ENCODE assay signal across 10 mouse cellular contexts in the genomic region with DNA sequence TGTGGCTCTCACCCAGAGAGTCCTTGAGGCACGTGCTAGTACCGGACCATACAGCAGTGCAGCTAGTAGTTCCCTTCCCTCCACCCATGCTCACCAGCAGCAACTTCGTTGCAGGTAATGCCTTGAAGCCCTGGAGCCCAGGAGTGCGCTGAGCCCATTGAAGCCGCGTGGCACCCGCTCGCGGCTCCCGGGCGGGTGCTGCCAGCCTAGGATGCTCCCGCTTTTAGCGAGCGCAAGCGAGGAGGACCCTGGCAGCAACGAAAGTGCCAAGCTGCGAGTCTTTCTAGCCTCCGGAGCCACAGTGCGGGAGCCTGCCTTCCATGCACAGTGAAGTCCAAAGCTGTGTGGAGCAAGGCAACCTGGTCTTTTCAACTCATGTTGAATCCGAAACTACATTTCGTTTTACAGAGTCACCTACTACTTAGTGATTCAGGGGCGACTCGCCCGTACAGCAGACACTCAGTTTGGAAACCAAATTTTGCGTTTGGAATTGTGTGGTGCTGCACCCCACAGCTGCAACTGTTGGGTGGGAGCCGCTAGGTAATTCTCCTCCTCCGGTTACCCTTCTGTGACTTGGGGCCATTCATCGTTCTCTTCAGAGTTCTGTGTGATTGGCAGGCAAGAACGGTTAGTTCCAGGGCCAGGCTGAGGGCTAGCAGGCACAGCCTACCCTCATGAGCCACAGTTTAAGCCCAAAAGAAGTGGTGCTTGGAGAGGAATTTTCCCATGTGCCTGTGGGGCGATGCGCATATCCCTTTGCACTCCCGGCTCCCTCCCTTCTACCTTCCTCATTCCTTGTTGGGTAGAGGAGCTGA. TPM values are rescaled to one million over a fixed set of nuclear protein-coding genes. Genes with fewer than 3 reads are reported as not detected.
DNase-seq lines count a peak whose midpoint lies in the region; ATAC-seq lines count a peak whose summit lies in the region.
"Had no signal": no experiment of that assay in that cellular context is flagged by ENCODE, and none has a peak within 500 bp of the region (broad histone marks: within the 10 kb centered on the region; RNA-seq: fewer than 3 reads in every experiment).

No protein-coding gene starts in this region.

- peak overlapping the region; percentile 57 for H3K4me2 ChIP-seq in heart, embryonic 14.5 days (ENCODE audit: low read length)
- H3K4me2 ChIP-seq in midbrain, embryonic 12.5 days (replicated peaks): no peak overlapping the region; the same call in 1 of the 2 replicates
- H3K4me2 ChIP-seq in midbrain, embryonic 16.5 days (ENCODE audit: low read length): no peak overlapping the region
- peak overlapping the region; percentile 93 for H3K4me2 ChIP-seq in kidney, embryonic 15.5 days
- H3K4me2 ChIP-seq: hindbrain, embryonic 15.5 days had no signal

- DNase-seq in heart, postnatal 4 days: no peak
- DNase-seq in testis, postnatal 10 days (ENCODE audit: low spot score): no peak
- DNase-seq in natural killer cell, adult 2 months (ENCODE audit: low spot score in 2 of 2): no peak
- DNase-seq in spleen, postnatal 14 days (ENCODE audit: low spot score in 2 of 2): no peak

- 17% methylated on average over 32 of the region's 32 CpGs for WGBS in heart, embryonic 14.5 days
- WGBS in midbrain, embryonic 12.5 days: 1% methylated on average over 32 of the region's 32 CpGs
- 2% methylated on average over 32 of the region's 32 CpGs for WGBS in midbrain, embryonic 16.5 days
- WGBS in kidney, embryonic 15.5 days: 3% methylated on average over 32 of the region's 32 CpGs

- H3K27me3 ChIP-seq in heart, embryonic 14.5 days (ENCODE audit: control insufficient read depth, insufficient read depth, low read length): peaks cover 51% of the 10 kb centered on the region
- peaks cover 98% of the 10 kb centered on the region for H3K27me3 ChIP-seq in midbrain, embryonic 12.5 days
- H3K27me3 ChIP-seq in midbrain, embryonic 16.5 days (ENCODE audit: control insufficient read depth, insufficient read depth, low read depth, low read length): peaks cover 60% of the 10 kb centered on the region
- H3K27me3 ChIP-seq in kidney, embryonic 15.5 days: peaks cover 96% of the 10 kb centered on the region

- H3K9ac ChIP-seq in heart, embryonic 14.5 days (ENCODE audit: low read length): peak overlapping the region; percentile 53; the same call in 1 of the 2 replicates
- no peak overlapping the region for H3K9ac ChIP-seq in midbrain, embryonic 12.5 days (replicated peaks)
- no peak overlapping the region for H3K9ac ChIP-seq in midbrain, embryonic 16.5 days (ENCODE audit: low read depth, low read length)
- no peak overlapping the region for H3K9ac ChIP-seq in kidney, embryonic 15.5 days
- H3K9ac ChIP-seq: hindbrain, embryonic 15.5 days had no signal

- H3K27ac ChIP-seq in heart, embryonic 14.5 days (replicated peaks in 1 of 2; ENCODE audit: control insufficient read depth in 1 of 2, insufficient read depth in 1 of 2, low read depth in 2 of 2, low read length in 2 of 2): no peak overlapping the region
- H3K27ac ChIP-seq in midbrain, embryonic 12.5 days (replicated peaks): no peak overlapping the region
- no peak overlapping the region for H3K27ac ChIP-seq in midbrain, embryonic 16.5 days (ENCODE audit: low read length)
- H3K27ac ChIP-seq in kidney, embryonic 15.5 days: peak overlapping the region; percentile 20; the same call in 1 of the 2 replicates
- H3K27ac ChIP-seq: hindbrain, embryonic 15.5 days had no signal

- peak overlapping the region; percentile 1 to 23; a peak in 2 of 4 replicates for H3K4me3 ChIP-seq in heart, embryonic 14.5 days (ENCODE audit: control insufficient read depth in 1 of 2, insufficient read depth in 1 of 2, low read depth in 1 of 2, low read length in 2 of 2)
- H3K4me3 ChIP-seq in midbrain, embryonic 12.5 days: 0 out of 2 replicates have a peak overlapping the region, but pooled peaks have one; percentile 8
- H3K4me3 ChIP-seq in midbrain, embryonic 16.5 days (ENCODE audit: low read depth, low read length): no peak overlapping the region
- 0 out of 2 replicates have a peak overlapping the region, but pooled peaks have one; percentile 11 for H3K4me3 ChIP-seq in kidney, embryonic 15.5 days (replicated peaks)
- H3K4me3 ChIP-seq: hindbrain, embryonic 15.5 days had no signal

- ATAC-seq in heart, embryonic 14.5 days (ENCODE audit: insufficient number of reproducible peaks, insufficient read depth, low FRiP score, low read depth): no peak
- ATAC-seq in midbrain, embryonic 12.5 days (ENCODE audit: low FRiP score, low read depth): no peak
- no peak for ATAC-seq in midbrain, embryonic 16.5 days
- ATAC-seq in kidney, embryonic 15.5 days (replicated peaks; ENCODE audit: low FRiP score): no peak

- H3K36me3 ChIP-seq in heart, embryonic 14.5 days (ENCODE audit: control insufficient read depth, insufficient read depth, low read length): no peaks in the 10 kb centered on the region
- H3K36me3 ChIP-seq in midbrain, embryonic 12.5 days: no peaks in the 10 kb centered on the region
- H3K36me3 ChIP-seq in midbrain, embryonic 16.5 days (ENCODE audit: control insufficient read depth, insufficient read depth, low read length): no peaks in the 10 kb centered on the region
- no peaks in the 10 kb centered on the region for H3K36me3 ChIP-seq in kidney, embryonic 15.5 days
- H3K36me3 ChIP-seq: hindbrain, embryonic 15.5 days had no signal

- peaks cover 19 to 26% of the 10 kb centered on the region in 2 experiments for H3K4me1 ChIP-seq in heart, embryonic 14.5 days (ENCODE audit: control insufficient read depth in 2 of 2, insufficient read depth in 2 of 2, low read length in 2 of 2)
- H3K4me1 ChIP-seq in midbrain, embryonic 12.5 days: peaks cover 48% of the 10 kb centered on the region
- H3K4me1 ChIP-seq in midbrain, embryonic 16.5 days (ENCODE audit: control insufficient read depth, insufficient read depth, low read length): peaks cover 9% of the 10 kb centered on the region
- peaks cover 29% of the 10 kb centered on the region for H3K4me1 ChIP-seq in kidney, embryonic 15.5 days

- H3K9me3 ChIP-seq in heart, embryonic 14.5 days (ENCODE audit: control insufficient read depth, low read length): peaks cover 4% of the 10 kb centered on the region; the same call in 1 of the 2 replicates
- H3K9me3 ChIP-seq in midbrain, embryonic 12.5 days: no peaks in the 10 kb centered on the region
- H3K9me3 ChIP-seq in midbrain, embryonic 16.5 days (replicated peaks; ENCODE audit: control insufficient read depth, low read length, poor library complexity, severe bottlenecking): 0 out of 2 replicates have a peak, but pooled peaks cover 2% of the 10 kb centered on the region
- no peaks in the 10 kb centered on the region for H3K9me3 ChIP-seq in kidney, embryonic 15.5 days (replicated peaks)
- H3K9me3 ChIP-seq: hindbrain, embryonic 15.5 days had no signal

RNA-seq across cellular contexts. Expression of gene Prdm16, which starts 4.8 kb away (rescaled TPM):
- 18.1 and 19.5 TPM in 2 replicates for polyA plus RNA-seq in heart, embryonic 14.5 days (2014; fragmentation: Nextera tagmentation; extraction: Ambion mirVana)
- 10 to 100 TPM; 25.5 to 26.8 TPM for total RNA-seq in heart, postnatal 4 days (2021)
- polyA plus RNA-seq in midbrain, embryonic 12.5 days (2016; fragmentation: Nextera tagmentation; extraction: Ambion mirVana): 14.5 and 16.2 TPM in 2 replicates
- 11.8 and 13.1 TPM in 2 replicates for polyA plus RNA-seq in midbrain, embryonic 16.5 days (2015; fragmentation: Nextera tagmentation; extraction: Ambion mirVana)
- polyA plus RNA-seq in kidney, embryonic 15.5 days (2015; fragmentation: Nextera tagmentation; extraction: Ambion mirVana): 22.0 and 22.1 TPM in 2 replicates

RNA-seq across cellular contexts. Expression of gene Actrt2, which starts 26.2 kb away (rescaled TPM):
- not detected in 2 replicates for polyA plus RNA-seq in heart, embryonic 14.5 days (2014; fragmentation: Nextera tagmentation; extraction: Ambion mirVana)
- not detected for total RNA-seq in heart, postnatal 4 days (2021)
- polyA plus RNA-seq in midbrain, embryonic 12.5 days (2016; fragmentation: Nextera tagmentation; extraction: Ambion mirVana): not detected in 2 replicates
- polyA plus RNA-seq in midbrain, embryonic 16.5 days (2015; fragmentation: Nextera tagmentation; extraction: Ambion mirVana): not detected in 2 replicates
- polyA plus RNA-seq in kidney, embryonic 15.5 days (2015; fragmentation: Nextera tagmentation; extraction: Ambion mirVana): not detected in 2 replicates
- polyA plus RNA-seq: cortical plate, adult 2 months; hindbrain, embryonic 15.5 days had no signal

Comparison
In these comparisons a context has a peak if more than half of its experiments do, and no peak if none do; other contexts are left out.
1. H3K4me2 ChIP-seq: peak in heart, embryonic 14.5 days (single experiment) and kidney, embryonic 15.5 days (single experiment); none in midbrain, embryonic 12.5 days (single experiment) and midbrain, embryonic 16.5 days (single experiment).